ENCODE assay signal across 8 mouse cellular contexts in the genomic region with DNA sequence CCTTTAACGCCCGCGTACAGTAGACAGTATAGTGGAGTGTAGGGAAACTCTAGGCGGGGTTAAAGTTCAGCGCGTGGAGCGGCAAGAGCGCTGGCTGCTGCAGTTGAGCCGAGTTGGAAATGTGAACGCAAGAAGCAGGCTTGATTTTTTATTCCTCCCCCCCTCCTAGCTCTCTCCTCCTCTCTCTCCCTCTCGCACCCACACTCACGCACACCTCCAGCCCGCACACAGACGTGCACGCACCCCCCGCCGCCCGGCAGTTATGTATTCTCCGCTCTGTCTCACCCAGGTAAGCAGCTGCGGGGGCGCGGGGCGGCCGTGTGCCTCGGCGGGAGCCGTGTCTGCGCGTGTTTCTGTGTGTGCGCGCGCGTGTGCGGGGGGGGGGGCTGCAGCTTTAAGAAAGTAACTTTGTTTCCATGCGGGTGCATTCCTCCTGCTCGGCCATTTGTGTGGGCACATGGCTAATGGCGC. TPM values are rescaled to one million over a fixed set of nuclear protein-coding genes. Genes with fewer than 3 reads are reported as not detected.
DNase-seq lines count a peak whose midpoint lies in the region; ATAC-seq lines count a peak whose summit lies in the region.

Gene E130114P18Rik, minus strand, starts transcription at position 373 of the 471 bp plus-strand sequence.

- H3K27me3 ChIP-seq in embryonic facial prominence, embryonic 11.5 days (ENCODE audit: control insufficient read depth, insufficient read depth, low read length), result peaks cover 2% of the 10 kb centered on the region; the same call in 1 of the 2 replicates
- no peaks in the 10 kb centered on the region for H3K27me3 ChIP-seq in intestine, embryonic 16.5 days (replicated peaks; ENCODE audit: control insufficient read depth, insufficient read depth, low read length)
- H3K27me3 ChIP-seq in liver, embryonic 11.5 days (replicated peaks; ENCODE audit: control insufficient read depth, insufficient read depth, low read length), result peaks cover 64% of the 10 kb centered on the region
- H3K27me3 ChIP-seq in midbrain, embryonic 15.5 days (replicated peaks), result peaks cover 19% of the 10 kb centered on the region
- H3K27me3 ChIP-seq in splenic B cell, adult 2 months (ENCODE audit: control insufficient read depth, insufficient read depth, low read length, poor library complexity, severe bottlenecking), result peaks cover 7% of the 10 kb centered on the region; the same call in 1 of the 2 replicates

- DNase-seq in left cerebral cortex, adult 18-20 months (ENCODE audit: low spot score in 2 of 2), result peak; percentile 22 to 41
- no peak for DNase-seq in left cerebral cortex, adult 11 months (ENCODE audit: low spot score)
- DNase-seq in embryonic facial prominence, embryonic 11.5 days (ENCODE audit: low spot score), result peak; percentile 80
- DNase-seq in heart, adult 18-20 months, result peak; percentile 81 to 85
- peak; percentile 63 for DNase-seq in liver, embryonic 11.5 days (ENCODE audit: low spot score)
- DNase-seq in splenic B cell, adult 2 months (ENCODE audit: low read depth, low spot score), result peak; percentile 44

- peak; percentile 75; the same call in 1 of the 2 replicates for ATAC-seq in embryonic facial prominence, embryonic 11.5 days (replicated peaks; ENCODE audit: insufficient number of reproducible peaks, low FRiP score, low TSS enrichment, low read depth)
- peak; percentile 83 for ATAC-seq in intestine, embryonic 16.5 days
- peak; percentile 60 for ATAC-seq in liver, embryonic 11.5 days (replicated peaks; ENCODE audit: low FRiP score)
- ATAC-seq in midbrain, embryonic 15.5 days (replicated peaks), result peak; percentile 82

- H3K27ac ChIP-seq in embryonic facial prominence, embryonic 11.5 days (replicated peaks; ENCODE audit: low read depth, low read length), result peak within 1 kb of the TSS; percentile 78
- H3K27ac ChIP-seq in intestine, embryonic 16.5 days (ENCODE audit: low read length), result peak within 1 kb of the TSS; percentile 95
- peak within 1 kb of the TSS; percentile 78 for H3K27ac ChIP-seq in liver, embryonic 11.5 days (ENCODE audit: low read depth, low read length)
- H3K27ac ChIP-seq in midbrain, embryonic 15.5 days, result peak within 1 kb of the TSS; percentile 78

- under 1% methylated on average over 37 of the region's 37 CpGs for whole genome bisulfite sequencing in embryonic facial prominence, embryonic 11.5 days
- under 1% methylated on average over 37 of the region's 37 CpGs for WGBS in intestine, embryonic 16.5 days
- WGBS in liver, embryonic 11.5 days, result under 1% methylated on average over 32 of the region's 37 CpGs
- under 1% methylated on average over 37 of the region's 37 CpGs for WGBS in midbrain, embryonic 15.5 days

- H3K4me1 ChIP-seq in embryonic facial prominence, embryonic 11.5 days (ENCODE audit: control insufficient read depth, insufficient read depth, low read length), result no peaks in the 10 kb centered on the region
- H3K4me1 ChIP-seq in intestine, embryonic 16.5 days (ENCODE audit: control insufficient read depth, insufficient read depth, low read length), result peaks cover 19% of the 10 kb centered on the region
- H3K4me1 ChIP-seq in liver, embryonic 11.5 days (replicated peaks; ENCODE audit: control insufficient read depth, insufficient read depth, low read length), result peaks cover 10% of the 10 kb centered on the region
- H3K4me1 ChIP-seq in midbrain, embryonic 15.5 days, result peaks cover 23% of the 10 kb centered on the region

- peak within 1 kb of the TSS; percentile 84 for H3K4me2 ChIP-seq in embryonic facial prominence, embryonic 11.5 days (ENCODE audit: low read depth, low read length)
- peak within 1 kb of the TSS; percentile 88 for H3K4me2 ChIP-seq in intestine, embryonic 16.5 days (ENCODE audit: low read depth, low read length)
- H3K4me2 ChIP-seq in liver, embryonic 11.5 days, result peak within 1 kb of the TSS; percentile 86
- H3K4me2 ChIP-seq in midbrain, embryonic 15.5 days, result peak within 1 kb of the TSS; percentile 98

- H3K36me3 ChIP-seq in embryonic facial prominence, embryonic 11.5 days (replicated peaks; ENCODE audit: control insufficient read depth, insufficient read depth, low read depth, low read length), result no peaks in the 10 kb centered on the region
- no peaks in the 10 kb centered on the region for H3K36me3 ChIP-seq in intestine, embryonic 16.5 days (ENCODE audit: control insufficient read depth, insufficient read depth, low read length)
- no peaks in the 10 kb centered on the region for H3K36me3 ChIP-seq in liver, embryonic 11.5 days (ENCODE audit: control insufficient read depth, insufficient read depth, low read length)
- H3K36me3 ChIP-seq in midbrain, embryonic 15.5 days (replicated peaks), result no peaks in the 10 kb centered on the region
- H3K36me3 ChIP-seq in splenic B cell, adult 2 months (ENCODE audit: control insufficient read depth, insufficient read depth, low read length, poor library complexity, severe bottlenecking), result no peaks in the 10 kb centered on the region; the same call in 1 of the 2 replicates

- H3K9ac ChIP-seq in embryonic facial prominence, embryonic 11.5 days (replicated peaks; ENCODE audit: low read length), result peak within 1 kb of the TSS; percentile 98
- peak within 1 kb of the TSS; percentile 98 for H3K9ac ChIP-seq in intestine, embryonic 16.5 days (ENCODE audit: low read depth, low read length)
- peak within 1 kb of the TSS; percentile 67 for H3K9ac ChIP-seq in liver, embryonic 11.5 days (ENCODE audit: low read depth, low read length)
- peak within 1 kb of the TSS; percentile 73 for H3K9ac ChIP-seq in midbrain, embryonic 15.5 days

- H3K4me3 ChIP-seq in embryonic facial prominence, embryonic 11.5 days (ENCODE audit: low read depth, low read length), result peak within 1 kb of the TSS; percentile 96
- H3K4me3 ChIP-seq in intestine, embryonic 16.5 days (ENCODE audit: low read length), result peak within 1 kb of the TSS; percentile 87
- H3K4me3 ChIP-seq in liver, embryonic 11.5 days (ENCODE audit: low read depth, low read length), result peak within 1 kb of the TSS; percentile 71
- peak within 1 kb of the TSS; percentile 86 for H3K4me3 ChIP-seq in midbrain, embryonic 15.5 days

- no peaks in the 10 kb centered on the region for H3K9me3 ChIP-seq in embryonic facial prominence, embryonic 11.5 days (replicated peaks; ENCODE audit: control insufficient read depth, low read length)
- H3K9me3 ChIP-seq in intestine, embryonic 16.5 days (ENCODE audit: control insufficient read depth, low read length), result no peaks in the 10 kb centered on the region
- no peaks in the 10 kb centered on the region for H3K9me3 ChIP-seq in liver, embryonic 11.5 days (ENCODE audit: control insufficient read depth, low read length)
- H3K9me3 ChIP-seq in midbrain, embryonic 15.5 days, result no peaks in the 10 kb centered on the region

RNA-seq across cellular contexts. Expression of gene E130114P18Rik, which starts in this region (rescaled TPM):
- total RNA-seq in left cerebral cortex, adult 18-20 months (2021), result 1 to 10 TPM; 6.1 to 7.4 TPM
- 9.5 and 12.1 TPM in 2 replicates for polyA plus RNA-seq in embryonic facial prominence, embryonic 11.5 days (2014; fragmentation: Nextera tagmentation; extraction: Ambion mirVana)
- total RNA-seq in heart, adult 18-20 months (2021), result not detected
- 2.5 and 2.6 TPM in 2 replicates for polyA plus RNA-seq in intestine, embryonic 16.5 days (2015; fragmentation: Nextera tagmentation; extraction: Ambion mirVana)
- 0.60 and 0.68 TPM in 2 replicates for polyA plus RNA-seq in liver, embryonic 11.5 days (2014; fragmentation: Nextera tagmentation; extraction: Ambion mirVana)
- 12.7 and 13.7 TPM in 2 replicates for polyA plus RNA-seq in midbrain, embryonic 15.5 days (2015; fragmentation: Nextera tagmentation; extraction: Ambion mirVana)

Comparison
In these comparisons a context has a peak if more than half of its experiments do, and no peak if none do; other contexts are left out.
1. RNA of gene E130114P18Rik (total RNA-seq): 6.1 to 7.4 TPM in left cerebral cortex, adult 18-20 months; not detected in heart, adult 18-20 months; every median in the first group is over 4 times any median in the second.
2. Peak in DNase-seq in heart, adult 18-20 months; RNA of the gene not detected or under 1 TPM.
3. Peak in DNase-seq, ATAC-seq, H3K4me3 ChIP-seq, H3K27ac ChIP-seq, H3K9ac ChIP-seq and H3K4me2 ChIP-seq in liver, embryonic 11.5 days; RNA of the gene not detected or under 1 TPM.
4. Peak in every context shown above with its lines, with median percentiles within 50 percentile points of each other: ATAC-seq, H3K27ac ChIP-seq, H3K4me2 ChIP-seq, H3K4me3 ChIP-seq and H3K9ac ChIP-seq.